Mouse (Mus musculus): ENCODE results near the gene Cldn13.
A peak's percentile ranks its signal among the peaks of the same experiment; 100 is the strongest.
"Not testable (repeated sequence)": the region's sequence is repeated elsewhere in the genome, so short reads cannot be mapped to it uniquely, and the experiment has no call there.

Cldn13 gene

DNA sequence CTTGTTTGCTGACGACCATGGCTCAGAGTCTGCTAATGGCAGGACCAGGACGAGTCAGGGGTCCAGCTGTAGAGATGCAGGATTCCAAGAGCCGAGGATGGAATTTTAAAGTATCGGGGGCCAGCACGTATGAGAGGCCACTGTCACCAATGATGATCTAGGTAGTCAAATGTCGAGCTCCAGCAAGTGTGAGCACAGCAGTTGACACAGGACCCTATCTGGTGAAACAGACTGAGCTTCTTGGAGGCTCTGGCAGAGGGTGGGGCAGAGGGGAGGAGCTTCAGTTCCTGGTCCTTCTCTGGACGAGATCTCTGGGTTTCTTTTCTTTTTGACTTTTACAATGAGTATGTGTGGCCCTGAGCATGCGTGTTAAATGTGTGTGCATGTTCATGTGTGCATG lies at the start of gene Cldn13:
Cldn13 (minus strand) TSS at position 216 of the 400 bp plus-strand sequence.
- DNase-seq (ENCODE audit: low spot score in 2 of 2), result no peak

DNA sequence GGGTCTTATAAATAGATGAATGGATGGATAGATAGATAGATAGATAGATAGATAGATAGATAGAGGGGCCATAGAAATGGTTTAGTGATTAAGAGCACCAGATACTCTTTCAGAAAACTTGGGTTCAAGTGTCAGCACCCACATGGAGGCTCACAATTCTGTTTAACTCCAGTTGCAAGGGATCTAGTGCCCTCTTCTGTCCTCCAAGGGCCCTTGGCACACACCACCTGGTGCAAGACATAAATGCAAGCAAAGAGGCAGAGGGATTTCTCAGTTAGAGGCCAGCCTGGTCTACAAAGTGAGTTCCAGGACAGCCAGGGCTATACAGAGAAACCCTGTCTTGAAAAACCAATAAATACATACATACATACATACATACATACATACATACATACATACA lies 49.3 kb upstream of the Cldn13 start:
- DNase-seq (ENCODE audit: low spot score in 2 of 2), result not testable (repeated sequence)

DNA sequence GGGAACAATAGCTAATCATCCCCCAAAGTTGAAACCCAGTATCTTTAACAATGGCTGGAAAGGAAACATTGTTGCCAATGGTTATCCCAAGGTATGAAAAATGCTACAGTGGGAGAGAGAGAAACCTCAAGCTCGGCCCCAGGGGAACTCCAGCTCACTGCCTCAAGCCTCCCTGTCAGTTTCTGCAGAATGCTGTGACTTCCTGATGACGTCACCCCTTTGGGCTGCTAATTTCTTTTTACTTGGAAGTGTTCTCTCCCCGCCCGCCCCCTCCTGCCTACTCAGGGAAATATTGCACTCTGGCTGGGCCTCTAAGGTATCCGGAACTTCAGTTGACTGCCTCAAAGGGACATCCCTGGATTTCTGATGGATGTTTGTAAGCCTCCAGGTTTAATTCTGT lies 48.2 kb upstream of the Cldn13 start:
- DNase-seq (ENCODE audit: low spot score in 2 of 2), result no peak

DNA sequence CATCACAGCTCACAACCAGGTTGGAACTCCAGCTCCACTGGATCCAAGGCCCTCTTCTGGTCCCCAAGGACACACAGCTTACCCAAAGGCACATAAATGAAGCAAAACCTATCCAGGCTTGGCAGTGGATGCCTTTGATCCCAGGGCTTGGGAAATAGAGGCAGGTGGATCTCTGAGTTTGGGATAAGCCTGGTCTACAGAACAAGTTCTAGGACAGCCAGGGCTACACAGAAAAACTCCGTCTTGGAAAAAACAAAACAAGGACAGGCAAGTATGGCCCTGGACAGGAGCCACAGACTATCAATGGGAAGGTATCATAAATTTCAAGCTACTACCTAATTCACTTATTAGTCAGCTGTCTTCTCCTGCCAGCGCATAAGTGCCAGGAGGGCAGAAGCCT lies 46.2 kb upstream of the Cldn13 start:
- no peak for DNase-seq (ENCODE audit: low spot score in 2 of 2)

DNA sequence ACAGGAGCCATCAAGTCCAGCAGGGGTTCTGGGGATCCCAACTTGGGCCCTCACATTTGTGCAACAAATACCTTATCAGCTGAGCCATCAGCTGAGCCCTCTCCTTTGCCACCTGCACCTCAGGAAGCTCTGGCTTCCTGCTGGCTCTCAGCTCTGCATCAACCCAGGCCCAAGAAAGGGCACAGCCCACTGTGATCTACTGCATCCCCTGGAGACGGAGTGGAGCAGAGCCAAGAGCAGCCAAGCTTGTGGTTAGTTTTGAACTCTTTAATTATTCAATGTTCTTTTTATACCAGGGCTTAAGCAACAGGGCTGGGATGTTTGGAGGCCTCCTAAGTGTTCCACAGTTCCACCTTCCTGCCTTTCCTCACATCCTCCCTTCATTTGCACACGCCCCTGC lies 45.1 kb upstream of the Cldn13 start:
- DNase-seq (ENCODE audit: low spot score in 2 of 2), result peak; percentile 46

DNA sequence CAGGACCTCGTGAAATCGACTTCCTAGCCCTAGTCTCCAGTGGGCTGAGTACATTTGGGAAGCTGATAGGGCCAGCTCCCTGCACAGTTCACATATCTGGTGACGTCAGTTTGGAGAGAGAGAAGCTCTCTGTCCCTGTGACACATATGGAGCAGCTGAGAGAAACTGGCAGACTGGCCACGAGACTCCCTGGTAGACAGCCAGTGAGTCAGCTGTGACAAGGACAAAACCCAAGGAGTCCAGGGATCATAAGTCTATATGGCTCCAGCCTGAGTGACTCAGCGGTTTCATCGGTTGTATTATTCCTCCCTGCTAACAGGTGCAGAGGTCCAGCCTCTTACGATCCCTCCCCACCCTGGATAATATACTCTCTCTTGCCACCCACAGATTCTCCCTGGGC lies 43.8 kb upstream of the Cldn13 start:
- DNase-seq (ENCODE audit: low spot score in 2 of 2), result no peak

DNA sequence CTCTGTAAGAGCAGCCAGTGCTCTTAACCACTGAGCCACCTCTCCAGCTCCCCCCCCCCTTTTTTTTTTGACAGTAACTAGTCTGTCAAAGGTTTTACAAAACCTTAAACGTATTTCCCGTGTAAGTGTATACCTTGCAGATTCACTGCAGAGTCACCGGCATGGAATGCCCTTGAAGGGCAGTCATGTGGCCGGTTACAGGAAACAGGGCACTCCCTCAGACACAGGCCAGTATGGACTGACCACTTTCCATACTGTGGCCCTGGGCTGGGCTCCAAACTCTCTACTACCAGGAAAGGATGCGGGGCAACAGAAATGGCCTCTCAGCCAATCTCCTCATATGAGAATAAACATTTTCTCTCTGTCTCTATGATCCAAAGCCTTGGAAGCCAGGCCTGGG lies 40.2 kb upstream of the Cldn13 start:
- DNase-seq (ENCODE audit: low spot score in 2 of 2), result no peak

DNA sequence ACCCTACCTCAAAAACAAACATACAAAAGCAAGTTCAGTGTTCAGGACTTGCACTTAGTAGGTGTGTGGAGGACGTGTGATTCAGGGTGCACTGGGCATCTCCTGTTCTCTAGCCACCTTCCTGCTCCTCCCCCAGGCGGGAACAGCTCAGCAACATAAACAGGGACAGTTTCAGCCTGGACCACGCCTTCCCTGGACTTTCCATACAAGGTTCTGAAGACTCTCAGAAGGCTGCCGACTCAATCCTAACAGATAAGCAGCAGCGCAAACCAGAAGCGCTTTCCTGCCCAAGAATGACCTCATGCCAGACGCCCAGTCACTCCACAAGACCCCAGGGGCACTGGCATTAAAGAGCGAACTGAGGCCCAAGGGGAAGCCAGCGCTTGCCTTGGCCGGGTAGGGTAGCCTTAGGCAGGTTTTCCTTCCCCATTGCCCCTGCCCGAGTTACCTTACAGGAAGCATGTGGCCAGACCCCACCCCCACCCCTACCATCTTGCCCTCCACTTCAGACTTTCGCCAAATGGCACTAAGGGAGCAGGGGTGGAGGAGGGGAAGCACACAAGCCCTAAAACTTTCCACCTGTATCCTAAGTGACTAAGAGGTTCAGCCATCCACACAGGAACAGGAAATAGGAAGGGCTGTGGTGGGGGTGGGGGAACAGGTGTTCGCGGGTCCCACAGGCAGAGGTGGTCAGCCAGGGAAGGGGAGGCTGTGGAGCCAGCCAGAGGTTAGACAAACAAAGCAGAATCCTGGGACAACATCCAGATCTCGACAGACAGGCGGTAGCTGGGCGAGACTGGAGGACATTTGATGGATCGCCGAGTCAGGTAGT lies 35.9 kb upstream of the Cldn13 start:
- peak; percentile 41 to 42 for DNase-seq (ENCODE audit: low spot score in 2 of 2)

DNA sequence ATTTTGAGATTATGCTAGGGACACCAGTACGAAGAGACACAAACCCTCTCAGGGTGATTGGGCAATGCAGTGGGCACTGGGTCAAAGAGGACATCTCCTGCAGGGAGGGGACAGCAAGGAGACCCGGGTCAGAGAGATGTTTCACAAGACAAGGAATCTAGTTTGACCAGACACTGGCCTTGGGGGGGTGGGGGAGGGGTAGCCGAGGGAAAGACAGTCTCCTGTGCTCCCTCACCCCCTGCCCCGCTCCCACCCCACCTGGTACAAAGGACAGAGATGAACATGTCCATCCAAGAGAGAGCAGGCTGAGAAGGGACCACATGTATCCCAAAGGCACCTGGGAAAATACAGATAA lies 32.7 kb upstream of the Cldn13 start:
- DNase-seq (ENCODE audit: low spot score in 2 of 2), result no peak

DNA sequence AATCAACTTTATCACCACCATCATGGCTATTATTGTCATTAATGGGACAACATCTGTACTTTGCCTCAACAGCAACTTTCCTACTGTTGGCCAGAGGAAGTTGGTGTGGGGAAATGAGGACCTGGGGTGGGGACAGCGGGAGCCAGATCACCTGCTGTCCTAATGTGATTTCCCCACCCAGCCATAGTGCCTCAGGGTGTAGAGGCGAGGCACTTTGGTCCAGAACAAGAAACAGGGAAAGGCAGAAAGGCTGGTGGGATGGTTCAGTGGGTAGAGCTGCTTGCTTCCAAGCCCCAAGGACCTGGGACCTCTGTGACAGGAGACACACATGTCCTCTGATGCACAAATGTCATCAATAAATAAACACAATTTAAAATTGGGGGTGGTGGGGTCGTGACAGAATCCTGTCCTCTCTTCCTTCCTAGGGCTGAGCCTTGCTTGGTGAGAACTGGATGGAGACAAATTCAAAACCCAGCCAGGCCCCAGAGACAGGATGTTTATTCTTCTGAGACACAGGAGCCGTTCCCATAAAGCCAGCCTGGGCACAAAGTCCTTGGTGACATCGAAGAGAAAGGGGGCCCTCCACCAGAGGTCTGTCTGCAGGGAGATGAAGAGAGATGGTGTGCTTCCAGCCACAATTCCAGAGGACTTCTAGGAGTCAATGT lies 32.2 kb upstream of the Cldn13 start:
- no peak for DNase-seq (ENCODE audit: low spot score in 2 of 2)

DNA sequence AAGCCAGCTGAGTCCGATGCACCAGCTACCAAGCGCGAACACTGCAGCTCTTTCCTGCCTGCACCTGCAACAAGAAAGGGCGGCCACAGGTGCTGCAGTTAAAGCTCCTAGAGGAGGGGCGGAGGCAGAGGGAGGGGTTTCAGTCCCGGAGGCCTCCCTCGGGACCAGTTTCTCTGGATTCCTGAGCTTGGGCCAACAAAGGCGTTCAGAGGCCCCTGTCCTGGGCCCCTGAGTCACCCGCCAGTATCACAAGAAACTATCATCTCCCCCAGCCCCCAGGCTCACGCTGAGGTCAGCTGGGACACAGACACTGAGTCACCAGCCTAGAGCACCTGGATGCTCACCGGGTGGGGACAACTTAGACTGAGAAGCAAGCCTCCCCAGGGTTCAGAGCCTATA lies 31.5 kb upstream of the Cldn13 start, which contains the start of gene Cldn4:
Cldn4 (minus strand) TSS at position 78 of the 399 bp plus-strand sequence.
- peak; percentile 73 to 80 for DNase-seq (ENCODE audit: low spot score in 2 of 2)

DNA sequence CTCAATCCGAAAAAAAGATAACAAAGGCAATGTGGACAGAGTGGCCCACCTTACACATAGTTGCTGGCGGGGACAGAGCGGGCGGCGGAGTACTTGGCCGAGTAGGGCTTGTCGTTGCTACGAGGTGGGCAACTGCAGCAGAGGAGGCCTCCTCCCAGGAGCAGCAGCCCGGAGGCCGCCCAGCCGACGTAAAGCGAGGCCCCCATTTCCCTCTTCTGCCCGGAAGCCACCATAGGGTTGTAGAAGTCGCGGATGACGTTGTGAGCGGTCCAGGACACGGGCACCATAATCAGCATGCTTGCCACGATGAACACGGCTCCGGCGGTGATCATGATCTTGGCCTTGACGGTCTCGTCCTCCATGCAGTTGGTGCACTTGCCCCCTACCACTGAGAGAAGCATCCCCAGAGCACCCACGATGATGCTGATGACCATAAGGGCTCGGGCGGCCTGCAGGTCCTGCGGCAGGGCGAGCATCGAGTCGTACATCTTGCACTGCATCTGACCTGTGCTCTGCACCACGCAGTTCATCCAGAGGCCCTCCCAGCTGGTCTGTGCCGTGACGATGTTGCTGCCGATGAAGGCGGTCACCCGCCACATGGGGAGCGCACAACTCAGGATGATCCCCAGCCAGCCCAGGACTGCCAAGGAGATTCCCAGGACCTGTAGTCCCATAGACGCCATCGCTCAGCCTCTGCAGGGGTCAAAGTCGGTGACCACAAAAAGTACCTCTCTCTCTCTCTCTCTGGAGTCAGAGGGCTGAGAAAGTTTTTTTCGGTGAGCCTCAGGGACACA lies 30.9 kb upstream of the Cldn13 start:
- peak in 1 of 2 experiments; percentile 32 for DNase-seq (ENCODE audit: low spot score in 2 of 2)

DNA sequence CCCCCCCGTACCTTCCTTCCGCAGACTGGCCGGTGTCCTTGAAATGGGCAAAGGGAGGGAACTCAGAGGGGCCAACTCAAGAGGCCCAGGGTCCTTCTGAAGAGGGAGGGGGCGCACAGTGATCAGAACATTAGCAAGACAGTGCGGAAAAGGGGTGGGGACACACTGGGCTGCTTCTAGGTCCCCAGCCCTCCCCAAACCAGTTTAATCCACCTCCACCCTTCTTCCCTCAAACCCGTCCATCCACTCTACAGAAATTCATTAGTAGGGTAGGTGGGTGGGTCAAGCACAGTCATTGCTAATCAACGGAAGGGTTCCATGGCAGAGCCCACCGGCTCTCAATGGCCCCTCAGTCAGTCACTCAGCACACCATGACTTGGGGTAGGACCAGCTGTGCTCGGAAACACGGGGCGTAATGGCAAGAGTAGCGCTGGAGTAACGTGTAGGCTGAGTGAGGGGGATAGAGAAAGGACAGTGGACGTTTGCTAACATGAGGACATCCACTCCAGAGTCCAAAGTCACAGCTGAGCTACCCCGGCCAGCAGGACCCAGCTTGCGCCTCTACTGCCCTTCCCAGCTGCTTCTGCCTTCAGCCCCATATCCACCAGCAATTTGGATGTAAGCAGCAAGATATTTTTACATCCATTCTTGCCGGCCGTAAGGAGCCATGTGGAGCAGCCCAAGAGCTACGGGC lies 30.1 kb upstream of the Cldn13 start:
- no peak for DNase-seq (ENCODE audit: low spot score in 2 of 2)

DNA sequence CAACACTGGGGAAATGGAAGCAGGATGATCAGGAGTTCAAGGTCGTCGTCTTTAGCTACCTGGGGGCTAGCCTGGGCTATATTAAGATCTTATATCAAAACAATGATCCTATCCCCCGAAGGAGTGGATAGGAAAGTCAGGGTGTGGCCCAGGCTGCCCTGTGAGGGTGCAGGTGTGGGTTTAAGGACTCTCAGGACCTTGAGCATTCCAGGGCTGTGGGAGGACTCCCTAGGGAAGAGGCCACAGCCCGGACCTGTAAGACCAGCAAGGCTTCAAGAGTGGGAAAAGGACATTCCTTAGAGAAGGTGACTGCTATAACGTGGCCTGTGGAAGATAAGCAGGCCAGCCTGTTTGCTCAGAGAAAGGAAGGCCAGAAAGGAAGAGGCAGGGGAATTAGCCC lies 28.9 kb upstream of the Cldn13 start:
- no peak for DNase-seq (ENCODE audit: low spot score in 2 of 2)

DNA sequence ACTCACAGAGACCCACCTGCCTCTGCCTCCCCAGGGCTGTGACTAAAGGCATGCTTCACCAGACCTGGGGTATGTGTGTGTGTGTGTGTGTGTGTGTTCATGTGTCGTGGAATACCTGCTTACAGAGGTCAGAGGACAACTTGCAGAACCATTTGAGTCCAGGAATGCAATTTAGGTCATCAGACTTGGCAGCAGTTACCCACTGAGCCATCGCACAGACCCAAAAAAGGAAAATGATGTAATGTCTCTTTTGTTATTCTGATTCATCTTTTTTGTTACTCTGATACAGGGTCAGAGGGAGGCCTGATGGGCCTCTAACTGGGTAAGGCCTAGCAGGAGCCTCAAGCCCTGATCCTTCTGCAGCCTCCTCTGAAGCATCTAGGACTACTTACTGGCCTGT lies 27.4 kb upstream of the Cldn13 start:
- no peak for DNase-seq (ENCODE audit: low spot score in 2 of 2)

DNA sequence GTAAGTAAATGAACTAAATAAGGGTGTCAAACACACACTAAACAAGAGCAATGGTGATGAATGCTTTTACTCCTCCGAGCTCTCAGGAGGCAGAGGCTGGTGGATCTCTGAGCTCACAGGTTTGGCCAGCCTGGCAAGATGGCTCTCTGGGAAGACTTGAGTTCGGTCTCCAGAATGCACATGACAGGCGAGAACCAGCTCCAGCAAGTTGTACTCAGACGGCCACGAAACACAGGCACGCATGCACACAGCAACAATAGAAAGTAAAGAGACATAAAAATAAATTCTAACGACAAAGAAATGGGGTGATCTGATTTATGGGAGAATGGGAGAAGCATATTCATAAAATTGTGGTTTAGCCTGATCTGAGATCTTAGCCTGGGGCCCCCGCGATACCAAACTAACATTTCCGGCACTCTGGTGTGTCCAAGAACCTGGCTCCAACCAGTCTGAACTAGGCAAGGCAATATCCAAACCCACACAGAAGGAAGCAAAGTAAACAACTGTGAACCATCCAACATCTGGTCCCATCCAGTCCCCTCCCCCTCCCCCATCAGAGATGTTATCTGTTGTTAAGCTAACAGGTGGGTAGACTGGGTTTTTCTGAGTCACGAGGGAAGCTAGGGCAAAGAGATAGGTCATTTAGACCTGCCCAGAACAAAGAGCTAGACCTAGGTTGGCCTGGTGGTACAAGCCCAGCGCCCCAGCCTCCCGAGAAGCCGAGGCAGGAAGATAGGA lies 26.3 kb upstream of the Cldn13 start:
- peak; percentile 86 to 90 for DNase-seq (ENCODE audit: low spot score in 2 of 2)

DNA sequence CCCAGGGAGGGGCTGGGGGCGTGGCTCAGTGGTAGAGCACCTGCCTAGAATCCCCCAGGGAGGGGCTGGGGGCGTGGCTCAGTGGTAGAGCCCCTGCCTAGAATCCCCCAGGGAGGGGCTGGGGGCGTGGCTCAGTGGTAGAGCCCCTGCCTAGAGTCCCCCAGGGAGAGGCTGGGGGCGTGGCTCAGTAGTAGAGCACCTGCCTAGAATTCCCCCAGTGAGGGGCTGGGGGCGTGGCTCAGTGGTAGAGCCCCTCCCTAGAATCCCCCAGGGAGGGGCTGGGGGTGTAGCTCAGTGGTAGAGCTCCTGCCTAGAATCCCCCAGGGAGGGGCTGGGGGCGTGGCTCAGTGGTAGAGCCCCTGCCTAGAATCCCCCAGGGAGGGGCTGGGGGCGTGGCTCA lies 24.2 kb upstream of the Cldn13 start:
- DNase-seq (ENCODE audit: low spot score in 2 of 2), result not testable (repeated sequence)

DNA sequence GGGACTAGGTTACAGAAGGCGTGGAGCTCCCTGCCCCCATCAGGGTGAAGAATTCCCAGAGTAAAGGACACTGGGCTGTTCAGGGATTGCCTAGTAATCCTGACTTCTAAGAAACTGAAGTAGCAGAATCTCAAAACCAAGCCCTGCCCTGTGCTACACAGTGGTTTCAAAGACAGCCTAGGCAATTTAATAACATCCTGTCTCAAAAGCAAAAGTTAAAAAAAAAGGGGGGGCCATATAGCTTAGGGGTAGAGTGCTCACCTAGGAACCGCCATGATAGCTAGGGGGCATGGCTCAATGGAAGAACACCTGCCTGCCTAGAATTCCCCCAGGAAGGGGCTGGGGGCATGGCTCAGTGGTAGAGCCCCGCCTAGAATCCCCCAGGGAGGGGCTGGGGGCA lies 23.7 kb upstream of the Cldn13 start:
- no peak for DNase-seq (ENCODE audit: low spot score in 2 of 2)

DNA sequence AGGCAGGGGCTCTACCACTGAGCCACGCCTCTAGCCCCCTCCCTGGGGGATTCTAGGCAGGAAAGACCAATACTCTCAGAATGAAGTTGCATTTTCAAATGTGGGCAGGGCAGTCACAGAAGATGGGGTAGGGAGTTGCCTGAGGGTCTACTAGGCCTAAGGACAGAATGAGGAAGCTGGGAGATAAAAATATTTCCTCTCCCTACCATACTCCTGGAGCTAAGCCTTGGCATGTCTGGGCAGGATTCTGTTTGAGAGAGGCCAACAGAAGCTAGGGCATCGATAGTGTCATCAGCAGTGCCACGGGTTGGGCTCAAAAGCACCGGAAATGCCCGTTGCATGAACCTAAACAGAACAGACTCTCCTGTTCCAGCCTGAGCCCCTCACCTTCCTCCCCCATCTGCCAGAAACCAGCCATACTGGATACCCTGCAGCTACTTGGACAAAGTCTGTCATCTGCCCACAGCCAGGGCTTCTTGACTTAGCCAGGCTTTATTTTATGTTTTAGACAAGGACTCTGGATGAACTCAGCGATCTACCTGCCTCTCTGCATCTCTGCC lies 21.4 kb upstream of the Cldn13 start:
- DNase-seq (ENCODE audit: low spot score in 2 of 2), result no peak

DNA sequence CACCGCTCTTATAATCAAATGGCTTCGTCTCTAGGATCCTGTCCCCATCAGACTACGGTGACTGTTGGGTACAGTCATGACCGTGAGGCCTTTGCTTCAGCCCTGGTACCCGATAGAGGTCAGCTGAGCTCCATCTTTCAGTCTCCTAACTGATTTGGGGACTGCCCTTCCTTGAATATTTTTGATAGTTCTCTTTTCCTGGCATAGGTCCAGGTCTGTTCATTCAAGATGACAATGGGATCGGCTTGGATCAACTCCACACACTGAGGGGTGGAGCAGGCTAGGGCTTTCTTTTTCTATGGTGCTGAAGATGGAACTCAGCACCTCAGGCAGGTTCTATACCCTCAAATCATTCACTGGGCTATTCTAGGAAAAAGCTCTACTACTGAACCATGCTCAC lies 20.7 kb upstream of the Cldn13 start:
- DNase-seq (ENCODE audit: low spot score in 2 of 2), result no peak

DNA sequence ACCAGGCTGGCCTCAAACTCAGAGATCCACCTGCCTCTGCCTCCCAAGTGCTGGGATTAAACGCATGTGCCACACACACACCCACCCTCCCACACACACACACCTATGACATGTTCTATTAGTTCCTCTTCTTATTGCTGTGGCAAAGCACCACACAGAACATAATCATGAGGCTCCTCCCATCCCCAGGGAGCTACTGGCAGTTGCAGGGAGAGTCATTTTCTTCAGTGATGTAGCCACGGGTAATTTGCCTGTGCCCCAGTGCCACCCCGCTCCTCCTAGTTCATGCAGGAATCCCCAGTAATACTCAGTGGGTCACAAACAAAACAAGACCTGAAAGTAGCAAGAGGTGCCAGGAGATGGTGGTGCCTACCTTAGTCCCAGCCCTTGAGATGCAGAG lies 19.3 kb upstream of the Cldn13 start:
- DNase-seq (ENCODE audit: low spot score in 2 of 2), result no peak

Data from thymus, postnatal 10 days (tissue).